Mouse (Mus musculus) forebrain, embryonic 15.5 days (tissue): ENCODE data around the gene Rad9a. TPM values are rescaled to one million over a fixed set of nuclear protein-coding genes. Genes with fewer than 3 reads are reported as not detected.

ENCODE experiments used
- ATAC-seq: fragments of 200-750 bp; cut with Nextera tagmentation; replicated peaks from 2 replicates; pipeline ENCODE4 v1.8.0; 2017; ENCODE audit warnings: mild to moderate bottlenecking, moderate TSS enrichment, moderate library complexity
- H3K27ac ChIP-seq: fragments of 300-500 bp; sonication (generic); replicated peaks from 2 replicates; pipeline ENCODE4 v1.5.1; 2015; ENCODE audit warnings: mild to moderate bottlenecking, inconsistent platforms
- H3K27me3 ChIP-seq: fragments of 300-500 bp; sonication (generic); 2 replicates; pipeline ENCODE4 v1.6.1; 2015; ENCODE audit warnings: inconsistent platforms
- H3K36me3 ChIP-seq: fragments of 300-500 bp; sonication (generic); 2 replicates; pipeline ENCODE4 v1.6.1; 2015; ENCODE audit warnings: mild to moderate bottlenecking, inconsistent platforms
- H3K4me1 ChIP-seq: fragments of 300-500 bp; sonication (generic); 2 replicates; pipeline ENCODE4 v1.6.1; 2015; ENCODE audit warnings: inconsistent platforms
- H3K4me2 ChIP-seq: fragments of 300-500 bp; sonication (generic); replicated peaks from 2 replicates; pipeline ENCODE4 v1.6.1; 2015; ENCODE audit warnings: mild to moderate bottlenecking, inconsistent platforms
- H3K4me3 ChIP-seq: fragments of 300-500 bp; sonication (generic); 2 replicates; pipeline ENCODE4 v1.5.1; 2015; ENCODE audit warnings: mild to moderate bottlenecking, inconsistent platforms
- H3K9ac ChIP-seq: fragments of 300-500 bp; sonication (generic); replicated peaks from 2 replicates; pipeline ENCODE4 v1.6.1; 2015; ENCODE audit warnings: mild to moderate bottlenecking, inconsistent platforms
- H3K9me3 ChIP-seq: fragments of 300-500 bp; sonication (generic); 2 replicates; pipeline ENCODE4 v1.6.1; 2016; ENCODE audit warnings: inconsistent platforms
- WGBS: fragments of 180-500 bp; shearing (Covaris S2); methylation state at CpG from one replicate; pipeline ENCODE4 v1.1.7; 2015; ENCODE audit warnings: mixed read lengths; 5-methylcytosine and 5-hydroxymethylcytosine counted together
- polyA plus RNA-seq: library from polyadenylated mRNA; unstranded; fragments of >200 nt; fragmentation: Nextera tagmentation; extraction: Ambion mirVana; gene quantifications from 2 replicates; pipeline ENCODE4 v1.2.1, GENCODE M21; 2015

The Rad9a gene
- polyA plus RNA-seq, 1 experiment from 2014 or later: 22.6 TPM

DNA sequence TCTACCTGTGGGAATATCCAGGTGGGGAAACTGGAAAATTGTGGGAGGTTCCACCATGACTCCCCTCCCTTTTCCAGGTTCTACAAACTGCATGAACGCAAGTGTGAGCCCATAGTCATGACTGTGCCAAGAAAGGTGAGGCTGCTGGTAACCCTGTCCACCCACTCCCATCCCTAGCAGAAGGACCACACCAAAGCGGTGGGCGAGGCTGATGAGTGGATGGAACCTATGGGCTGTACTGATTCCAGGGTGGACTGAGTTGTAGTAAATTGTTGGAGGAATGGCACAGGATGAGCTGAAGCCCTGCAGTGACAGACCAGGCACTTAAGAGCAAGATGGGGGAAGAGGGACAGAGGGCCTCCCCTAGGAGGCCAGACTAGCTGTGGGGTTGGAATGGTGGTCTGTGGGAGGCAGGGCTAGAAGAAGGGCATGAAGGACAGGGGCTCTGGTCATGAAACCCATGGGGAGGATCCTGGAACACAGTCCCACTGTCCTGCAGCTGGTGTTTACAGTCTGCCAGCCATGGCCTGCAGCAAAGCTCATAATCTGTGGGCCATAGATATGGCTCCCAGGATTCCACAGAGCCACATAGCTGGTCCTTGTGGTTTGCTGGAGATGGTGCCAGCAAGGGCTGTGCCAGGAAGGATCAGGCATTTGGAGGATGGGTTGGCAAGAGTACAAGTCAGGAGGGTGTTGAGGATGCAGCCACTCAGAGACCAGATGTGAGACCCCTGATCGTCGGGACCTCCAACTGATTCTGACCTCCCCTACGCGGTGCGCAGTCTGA is 48.8 kb downstream of the Rad9a start:
- no peaks in the 10 kb centered on the region for H3K27me3 ChIP-seq
- WGBS: 93% methylated on average over 8 of the region's 8 CpGs
- H3K9ac ChIP-seq: no peak overlapping the region
- H3K36me3 ChIP-seq: peaks cover 21% of the 10 kb centered on the region
- ATAC-seq: no peak
- no peak overlapping the region for H3K27ac ChIP-seq
- H3K4me3 ChIP-seq: no peak overlapping the region
- peaks cover 22% of the 10 kb centered on the region for H3K4me1 ChIP-seq
- no peaks in the 10 kb centered on the region for H3K9me3 ChIP-seq
- no peak overlapping the region for H3K4me2 ChIP-seq

GRCm38 (mm10) chr19:4151898-4152297 is 49.6 kb downstream of the Rad9a start:
- no peak overlapping the region for H3K4me2 ChIP-seq
- H3K4me3 ChIP-seq: no peak overlapping the region
- H3K9me3 ChIP-seq: no peaks in the 10 kb centered on the region
- H3K27ac ChIP-seq: no peak overlapping the region
- no peak overlapping the region for H3K9ac ChIP-seq
- ATAC-seq: no peak
- no peaks in the 10 kb centered on the region for H3K27me3 ChIP-seq
- H3K36me3 ChIP-seq: peaks cover 14% of the 10 kb centered on the region
- peaks cover 24% of the 10 kb centered on the region for H3K4me1 ChIP-seq
- WGBS: 91% methylated on average over 5 of the region's 5 CpGs

DNA sequence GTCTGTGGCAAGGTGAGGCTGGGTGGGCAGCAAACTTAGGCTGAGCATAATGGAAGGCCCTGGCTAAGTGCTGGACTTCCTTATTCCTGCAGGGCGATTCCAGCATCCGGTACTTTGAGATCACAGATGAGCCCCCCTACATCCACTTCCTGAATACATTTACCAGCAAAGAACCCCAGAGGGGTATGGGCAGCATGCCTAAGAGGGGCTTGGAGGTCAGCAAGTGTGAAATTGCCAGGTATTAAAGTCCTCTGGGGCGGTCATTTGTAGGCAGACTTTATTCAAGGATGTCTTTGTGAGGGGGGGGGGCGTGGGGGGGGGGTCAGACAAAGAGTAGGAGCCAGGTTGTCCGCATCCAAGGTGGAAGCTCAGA is 50.0 kb downstream of the Rad9a start:
- WGBS: 60% methylated on average over 5 of the region's 5 CpGs
- H3K27ac ChIP-seq: no peak overlapping the region
- no peaks in the 10 kb centered on the region for H3K27me3 ChIP-seq
- no peak overlapping the region for H3K9ac ChIP-seq
- H3K4me3 ChIP-seq: no peak overlapping the region
- H3K4me1 ChIP-seq: peaks cover 24% of the 10 kb centered on the region
- no peaks in the 10 kb centered on the region for H3K9me3 ChIP-seq
- H3K36me3 ChIP-seq: peaks cover 10% of the 10 kb centered on the region
- H3K4me2 ChIP-seq: no peak overlapping the region
- ATAC-seq: no peak

GRCm38 (mm10) chr19:4150567-4151487 is 50.6 kb downstream of the Rad9a start:
- H3K4me3 ChIP-seq: no peak overlapping the region
- peaks cover 24% of the 10 kb centered on the region for H3K4me1 ChIP-seq
- ATAC-seq: no peak
- 92% methylated on average over 22 of the region's 22 CpGs for WGBS
- H3K9ac ChIP-seq: no peak overlapping the region
- no peaks in the 10 kb centered on the region for H3K27me3 ChIP-seq
- no peak overlapping the region for H3K27ac ChIP-seq
- H3K9me3 ChIP-seq: no peaks in the 10 kb centered on the region
- H3K4me2 ChIP-seq: no peak overlapping the region
- H3K36me3 ChIP-seq: peaks cover 6% of the 10 kb centered on the region

GRCm38 (mm10) chr19:4149764-4150461 is 51.5 kb downstream of the Rad9a start:
- ATAC-seq: no peak
- 92% methylated on average over 17 of the region's 17 CpGs for WGBS
- Histone ChIP-seq H3K27me3 (no peaks in the 10 kb centered on the region), H3K4me1 (peaks cover 24% of the 10 kb centered on the region), H3K4me2 (0 out of 2 replicates have a peak overlapping the region, but pooled peaks have one; percentile 65), H3K9ac (no peak overlapping the region), H3K27ac (no peak overlapping the region), H3K9me3 (no peaks in the 10 kb centered on the region), H3K4me3 (no peak overlapping the region), H3K36me3 (peaks cover 6% of the 10 kb centered on the region)

DNA sequence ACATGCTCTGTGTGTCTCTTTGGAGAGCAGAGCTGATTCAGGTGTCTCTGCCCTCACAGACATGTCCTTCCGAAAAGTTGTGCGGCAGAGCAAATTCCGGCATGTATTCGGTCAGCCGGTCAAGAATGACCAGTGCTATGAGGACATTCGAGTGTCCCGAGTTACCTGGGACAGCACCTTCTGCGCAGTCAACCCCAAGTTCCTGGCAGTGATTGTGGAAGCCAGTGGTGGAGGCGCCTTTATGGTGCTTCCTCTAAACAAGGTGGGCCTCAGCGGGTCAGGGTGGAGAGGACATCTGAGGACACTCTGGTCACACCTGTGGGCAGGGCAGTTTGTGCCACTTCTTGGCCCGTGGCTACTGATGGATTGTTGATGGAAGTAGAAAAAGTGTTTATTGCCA is 52.2 kb downstream of the Rad9a start:
- Histone ChIP-seq H3K4me3 (peak overlapping the region; percentile 70), H3K36me3 (peaks cover 6% of the 10 kb centered on the region), H3K4me2 (peak overlapping the region; percentile 65), H3K4me1 (peaks cover 24% of the 10 kb centered on the region), H3K9ac (peak overlapping the region; percentile 68; the same call in 1 of the 2 replicates), H3K9me3 (no peaks in the 10 kb centered on the region), H3K27ac (no peak overlapping the region), H3K27me3 (no peaks in the 10 kb centered on the region)
- no peak for ATAC-seq
- WGBS: 90% methylated on average over 11 of the region's 11 CpGs

DNA sequence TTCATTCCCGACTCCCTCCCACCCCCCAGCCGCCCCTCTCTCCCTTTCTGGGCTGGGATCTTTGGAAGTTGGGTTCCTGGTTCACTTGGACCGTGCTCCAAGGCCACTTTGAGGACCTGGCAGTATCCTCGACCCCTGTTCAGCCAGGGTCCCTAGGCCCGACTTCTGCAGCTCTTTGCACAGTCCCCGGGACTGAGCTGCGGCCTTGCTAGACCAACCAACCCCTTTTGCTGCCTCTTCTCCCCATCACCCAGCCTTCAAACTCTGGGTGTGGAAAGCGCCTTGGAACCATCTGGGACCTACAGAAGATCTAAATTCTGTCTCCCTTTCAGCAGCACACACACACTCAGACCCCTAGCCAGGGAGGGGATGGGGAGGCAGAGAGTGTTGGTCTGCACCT is 52.6 kb downstream of the Rad9a start:
- no peaks in the 10 kb centered on the region for H3K9me3 ChIP-seq
- peaks cover 24% of the 10 kb centered on the region for H3K4me1 ChIP-seq
- H3K27me3 ChIP-seq: no peaks in the 10 kb centered on the region
- H3K4me2 ChIP-seq: peak overlapping the region; percentile 65
- ATAC-seq: peak; percentile 15
- H3K36me3 ChIP-seq: peaks cover 6% of the 10 kb centered on the region
- H3K9ac ChIP-seq: peak overlapping the region; percentile 68
- H3K27ac ChIP-seq: peak overlapping the region; percentile 53
- H3K4me3 ChIP-seq: peak overlapping the region; percentile 70
- WGBS: 4% methylated on average over 8 of the region's 8 CpGs

DNA sequence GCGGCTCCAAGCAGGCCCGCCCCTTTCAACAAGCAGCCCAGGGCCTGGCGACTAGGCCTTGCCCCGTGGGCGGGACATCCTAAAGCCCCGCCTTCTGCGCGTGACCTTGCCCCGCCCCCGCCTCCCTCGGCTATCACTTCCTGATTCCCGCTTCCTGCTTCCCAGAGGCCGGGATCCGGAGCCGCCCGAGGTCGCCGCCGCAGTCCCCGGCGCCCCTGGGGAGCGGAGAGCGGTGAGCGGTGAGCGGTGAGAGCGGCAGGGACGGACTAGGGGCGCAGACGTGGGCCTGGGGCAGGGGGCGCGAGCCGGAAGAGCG is 53.0 kb downstream of the Rad9a start, which contains the start of gene Coro1b:
Gene Coro1b, plus strand, starts transcription at position 129 of the 316 bp plus-strand sequence.
- Histone ChIP-seq H3K4me2 (peak within 1 kb of the TSS; percentile 65), H3K9ac (peak within 1 kb of the TSS; percentile 68), H3K36me3 (peaks cover 6% of the 10 kb centered on the region), H3K4me3 (peak within 1 kb of the TSS; percentile 70), H3K4me1 (peaks cover 24% of the 10 kb centered on the region), H3K27ac (peak within 1 kb of the TSS; percentile 53), H3K27me3 (no peaks in the 10 kb centered on the region), H3K9me3 (no peaks in the 10 kb centered on the region)
- peak; percentile 96 for ATAC-seq
- under 1% methylated on average over 29 of the region's 33 CpGs for WGBS

GRCm38 (mm10) chr19:4147782-4148490 is 53.5 kb downstream of the Rad9a start:
- H3K36me3 ChIP-seq: peaks cover 6% of the 10 kb centered on the region
- H3K9ac ChIP-seq: peak overlapping the region; percentile 68
- H3K9me3 ChIP-seq: no peaks in the 10 kb centered on the region
- peak; percentile 26 for ATAC-seq
- no peaks in the 10 kb centered on the region for H3K27me3 ChIP-seq
- WGBS: 36% methylated on average over 9 of the region's 9 CpGs
- peak overlapping the region; percentile 70 for H3K4me3 ChIP-seq
- peaks cover 24% of the 10 kb centered on the region for H3K4me1 ChIP-seq
- H3K4me2 ChIP-seq: peak overlapping the region; percentile 65
- H3K27ac ChIP-seq: peak overlapping the region; percentile 38

DNA sequence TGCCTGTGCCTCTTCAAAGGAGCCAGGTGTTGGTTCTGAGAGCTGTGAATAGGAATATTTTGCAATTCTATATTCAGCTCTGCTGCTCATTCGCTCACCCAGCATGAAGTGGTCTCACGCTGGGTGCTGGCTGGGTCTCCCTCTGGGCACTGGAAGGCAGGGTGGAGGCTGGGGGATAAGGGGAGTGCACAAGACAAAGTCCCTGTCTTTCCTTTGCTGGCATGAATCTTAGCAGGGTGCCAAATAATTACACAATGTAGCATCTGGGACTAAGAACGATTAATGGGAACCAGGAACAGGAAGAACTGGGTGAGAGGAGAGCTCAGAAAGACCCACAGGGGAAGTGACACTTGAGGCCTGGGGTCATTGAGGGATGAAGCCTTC is 54.4 kb downstream of the Rad9a start:
- Histone ChIP-seq H3K4me1 (peaks cover 24% of the 10 kb centered on the region), H3K4me2 (no peak overlapping the region), H3K36me3 (peaks cover 6% of the 10 kb centered on the region), H3K27me3 (no peaks in the 10 kb centered on the region), H3K9me3 (no peaks in the 10 kb centered on the region), H3K9ac (no peak overlapping the region), H3K4me3 (no peak overlapping the region), H3K27ac (0 out of 2 replicates have a peak overlapping the region, but pooled peaks have one; percentile 38)
- ATAC-seq: no peak
- 54% methylated on average over 3 of the region's 3 CpGs for WGBS

DNA sequence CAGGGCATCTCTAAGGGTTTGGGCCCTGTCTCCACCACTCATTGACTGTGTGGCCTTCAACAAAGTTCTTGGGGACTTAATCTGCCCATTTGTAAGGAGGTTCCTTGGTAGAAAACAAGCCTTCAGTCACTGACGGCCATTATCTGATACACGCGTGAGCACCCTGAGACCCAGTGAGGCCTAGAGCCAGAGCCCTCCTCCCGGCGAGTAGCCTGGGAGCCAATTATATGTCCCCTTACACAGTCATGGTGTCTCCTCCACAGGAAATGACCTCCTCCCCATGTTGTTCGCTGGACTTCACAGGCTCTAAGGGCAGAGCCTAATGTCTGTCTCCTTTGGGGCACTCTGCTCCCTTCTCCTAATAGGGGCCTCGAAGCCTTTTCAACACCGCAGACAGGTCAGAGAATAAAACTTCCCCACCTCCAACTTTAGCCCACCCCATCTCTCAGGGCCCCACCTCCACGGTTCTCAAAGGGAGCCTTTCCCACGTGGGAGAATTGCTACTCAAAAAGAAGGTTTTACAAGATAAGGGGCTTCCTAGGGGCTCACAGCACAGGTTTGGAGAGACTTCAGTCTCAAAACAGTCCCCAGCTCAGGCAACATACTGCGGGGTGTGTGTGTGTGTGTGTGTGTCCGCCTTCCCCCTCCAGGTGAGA is 55.0 kb downstream of the Rad9a start:
- Histone ChIP-seq H3K27me3 (no peaks in the 10 kb centered on the region), H3K4me2 (no peak overlapping the region), H3K36me3 (peaks cover 6% of the 10 kb centered on the region), H3K27ac (no peak overlapping the region), H3K9me3 (no peaks in the 10 kb centered on the region), H3K4me1 (peaks cover 24% of the 10 kb centered on the region), H3K4me3 (no peak overlapping the region), H3K9ac (no peak overlapping the region)
- ATAC-seq: no peak
- WGBS: 67% methylated on average over 12 of the region's 12 CpGs
